Mouse (Mus musculus) ES-Bruce4 (cell line): ENCODE data around the gene Mtmr2.

Source experiments
- CTCF ChIP-seq: IDR thresholded peaks from one replicate; pipeline ENCODE4 v1.8.1; 2011; ENCODE audit warnings: low read depth, low read length
- EP300 ChIP-seq: IDR thresholded peaks from 2 replicates; pipeline ENCODE4 v1.6.1; 2011; ENCODE audit warnings: low read depth, low read length; ENCODE audit not compliant: insufficient read depth
- POLR2A ChIP-seq: IDR thresholded peaks from one replicate; pipeline ENCODE4 v1.8.1; 2011; ENCODE audit warnings: low read length; ENCODE audit not compliant: insufficient read depth

DNA sequence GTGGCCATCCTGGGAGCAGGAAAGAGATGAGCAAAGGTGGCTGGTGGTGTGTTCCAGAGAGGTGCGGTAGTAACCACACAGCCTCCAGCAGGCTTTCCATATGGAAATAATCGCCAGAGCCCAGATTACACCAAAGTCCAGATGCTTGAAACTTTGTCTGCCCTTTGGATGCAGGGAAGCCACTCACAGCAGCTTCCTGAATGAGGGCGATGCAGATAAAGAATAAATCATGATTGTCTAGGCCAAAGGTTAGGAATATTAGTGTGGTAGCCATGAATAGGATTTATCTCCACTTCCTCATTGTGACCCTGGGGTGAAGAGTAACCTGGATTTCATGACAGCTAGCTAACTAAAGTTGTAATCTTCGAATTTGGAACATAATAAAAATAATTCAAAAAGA lies 43.3 kb upstream of the Mtmr2 start:
- TF ChIP-seq CTCF (no peak), EP300 (no peak), POLR2A (no peak)
